ENCODE assay signal across 22 mouse cellular contexts in genomic region chr5:66583019-66583406, GRCm38 (mm10). TPM values are rescaled to one million over a fixed set of nuclear protein-coding genes. Genes with fewer than 3 reads are reported as not detected.
A peak's percentile ranks its signal among the peaks of the same experiment; 100 is the strongest.
DNase-seq lines count a peak whose midpoint lies in the region; ATAC-seq and TF ChIP-seq lines count a peak whose summit lies in the region.
"Had no signal": no experiment of that assay in that cellular context is flagged by ENCODE, and none has a peak within 500 bp of the region (broad histone marks: within the 10 kb centered on the region; RNA-seq: fewer than 3 reads in every experiment).

No protein-coding gene starts in this region.

- H3K4me3 ChIP-seq in intestine, postnatal 0 days (ENCODE audit: low read depth, low read length) = no peak overlapping the region
- H3K4me3 ChIP-seq in intestine, embryonic 16.5 days (ENCODE audit: low read length) = no peak overlapping the region
- H3K4me3 ChIP-seq in lung, postnatal 0 days (ENCODE audit: low read depth, low read length) = no peak overlapping the region
- H3K4me3 ChIP-seq in limb, embryonic 12.5 days (replicated peaks) = no peak overlapping the region
- H3K4me3 ChIP-seq in hindbrain, postnatal 0 days (ENCODE audit: low read length) = no peak overlapping the region
- H3K4me3 ChIP-seq: heart, embryonic 10.5 days; hindbrain, embryonic 10.5 days; limb, embryonic 15.5 days; midbrain, embryonic 10.5 days had no signal

- no peak for TF ChIP-seq CTCF in intestine, postnatal 0 days (IDR thresholded peaks at IDR 0.05; ENCODE audit: low read depth)
- no peak for TF ChIP-seq CTCF in lung, postnatal 0 days (IDR thresholded peaks at IDR 0.05)
- no peak for TF ChIP-seq CTCF in hindbrain, postnatal 0 days (IDR thresholded peaks at IDR 0.05; ENCODE audit: low read depth)

- H3K27me3 ChIP-seq in intestine, postnatal 0 days (replicated peaks; ENCODE audit: control insufficient read depth, insufficient read depth, low read length) = no peaks in the 10 kb centered on the region
- H3K27me3 ChIP-seq in intestine, embryonic 16.5 days (replicated peaks; ENCODE audit: control insufficient read depth, insufficient read depth, low read length) = no peaks in the 10 kb centered on the region
- no peaks in the 10 kb centered on the region for H3K27me3 ChIP-seq in lung, postnatal 0 days (replicated peaks; ENCODE audit: insufficient read depth, low read length)
- H3K27me3 ChIP-seq in limb, embryonic 12.5 days = no peaks in the 10 kb centered on the region
- H3K27me3 ChIP-seq in hindbrain, postnatal 0 days (ENCODE audit: insufficient read depth, low read length) = no peaks in the 10 kb centered on the region
- H3K27me3 ChIP-seq: limb, embryonic 15.5 days had no signal

- H3K4me1 ChIP-seq in intestine, postnatal 0 days (replicated peaks; ENCODE audit: control insufficient read depth, insufficient read depth, low read length) = no peaks in the 10 kb centered on the region
- no peaks in the 10 kb centered on the region for H3K4me1 ChIP-seq in intestine, embryonic 16.5 days (ENCODE audit: control insufficient read depth, insufficient read depth, low read length)
- H3K4me1 ChIP-seq in lung, postnatal 0 days (ENCODE audit: insufficient read depth, low read depth, low read length) = peaks cover 7% of the 10 kb centered on the region; the same call in 1 of the 2 replicates
- peaks cover 34% of the 10 kb centered on the region for H3K4me1 ChIP-seq in limb, embryonic 12.5 days (replicated peaks)
- no peaks in the 10 kb centered on the region for H3K4me1 ChIP-seq in hindbrain, postnatal 0 days (ENCODE audit: insufficient read depth, low read length)
- H3K4me1 ChIP-seq: hindbrain, embryonic 10.5 days; midbrain, embryonic 10.5 days had no signal

- WGBS in intestine, postnatal 0 days = 75% methylated on average over 4 of the region's 4 CpGs
- WGBS in intestine, embryonic 16.5 days = 68% methylated on average over 4 of the region's 4 CpGs
- 54% methylated on average over 4 of the region's 4 CpGs for whole genome bisulfite sequencing in lung, postnatal 0 days
- 27% methylated on average over 4 of the region's 4 CpGs for WGBS in limb, embryonic 12.5 days
- 84% methylated on average over 4 of the region's 4 CpGs for WGBS in hindbrain, postnatal 0 days

- H3K4me2 ChIP-seq in intestine, postnatal 0 days (replicated peaks; ENCODE audit: low read depth) = no peak overlapping the region
- H3K4me2 ChIP-seq in intestine, embryonic 16.5 days (ENCODE audit: low read depth, low read length) = no peak overlapping the region
- H3K4me2 ChIP-seq in lung, postnatal 0 days (replicated peaks; ENCODE audit: low read depth, low read length) = no peak overlapping the region
- H3K4me2 ChIP-seq in limb, embryonic 12.5 days = no peak overlapping the region
- no peak overlapping the region for H3K4me2 ChIP-seq in hindbrain, postnatal 0 days (ENCODE audit: low read depth, low read length)
- H3K4me2 ChIP-seq: limb, embryonic 15.5 days; lung, embryonic 14.5 days had no signal

- no peak for ATAC-seq in intestine, postnatal 0 days
- no peak for ATAC-seq in intestine, embryonic 16.5 days
- ATAC-seq in lung, postnatal 0 days = peak; percentile 32; the same call in 1 of the 2 replicates
- ATAC-seq in limb, embryonic 12.5 days (ENCODE audit: insufficient number of reproducible peaks, insufficient read depth, low FRiP score, low TSS enrichment, low read depth) = no peak
- no peak for ATAC-seq in hindbrain, postnatal 0 days
- ATAC-seq: activated CD4-positive, CD25-positive, alpha-beta regulatory T cell, adult 4 months; forebrain, embryonic 14.5 days; hindbrain, embryonic 16.5 days; midbrain, embryonic 16.5 days had no signal

- TF ChIP-seq EP300 in lung, postnatal 0 days (IDR thresholded peaks at IDR 0.05) = no peak

- no peaks in the 10 kb centered on the region for H3K36me3 ChIP-seq in intestine, postnatal 0 days (ENCODE audit: control insufficient read depth, insufficient read depth)
- H3K36me3 ChIP-seq in intestine, embryonic 16.5 days (ENCODE audit: control insufficient read depth, insufficient read depth, low read length) = no peaks in the 10 kb centered on the region
- H3K36me3 ChIP-seq in lung, postnatal 0 days (ENCODE audit: insufficient read depth, low read length) = no peaks in the 10 kb centered on the region
- H3K36me3 ChIP-seq in limb, embryonic 12.5 days = no peaks in the 10 kb centered on the region
- no peaks in the 10 kb centered on the region for H3K36me3 ChIP-seq in hindbrain, postnatal 0 days (ENCODE audit: insufficient read depth, low read length)
- H3K36me3 ChIP-seq: hindbrain, embryonic 10.5 days; limb, embryonic 15.5 days had no signal

- no peak overlapping the region for H3K9ac ChIP-seq in intestine, postnatal 0 days (ENCODE audit: low read depth, low read length)
- H3K9ac ChIP-seq in intestine, embryonic 16.5 days (ENCODE audit: low read depth, low read length) = no peak overlapping the region
- no peak overlapping the region for H3K9ac ChIP-seq in lung, postnatal 0 days (replicated peaks; ENCODE audit: low read depth)
- H3K9ac ChIP-seq in limb, embryonic 12.5 days (replicated peaks) = no peak overlapping the region
- no peak overlapping the region for H3K9ac ChIP-seq in hindbrain, postnatal 0 days (replicated peaks; ENCODE audit: low read length)
- H3K9ac ChIP-seq: limb, embryonic 15.5 days; liver, embryonic 14.5 days; lung, embryonic 14.5 days had no signal

- H3K27ac ChIP-seq in intestine, postnatal 0 days (ENCODE audit: low read depth, low read length) = peak overlapping the region; percentile 60
- no peak overlapping the region for H3K27ac ChIP-seq in intestine, embryonic 16.5 days (ENCODE audit: low read length)
- 0 out of 2 replicates have a peak overlapping the region, but pooled peaks have one; percentile 32 for H3K27ac ChIP-seq in lung, postnatal 0 days (ENCODE audit: low read length)
- H3K27ac ChIP-seq in limb, embryonic 12.5 days = peak overlapping the region; percentile 66; the same call in 1 of the 2 replicates
- no peak overlapping the region for H3K27ac ChIP-seq in hindbrain, postnatal 0 days
- H3K27ac ChIP-seq: hindbrain, embryonic 10.5 days; limb, embryonic 15.5 days; liver, embryonic 14.5 days; midbrain, embryonic 10.5 days had no signal

- peak; percentile 61 for DNase-seq in lung, postnatal 0 days (ENCODE audit: low spot score)
- DNase-seq in lung, postnatal 4 days = no peak
- DNase-seq in urinary bladder, adult 18-20 months (ENCODE audit: low spot score in 2 of 2) = no peak
- no peak for DNase-seq in hindbrain, postnatal 0 days (ENCODE audit: low spot score)
- DNase-seq: adrenal gland, adult 8-10 months; cerebellum, adult 18-20 months; cerebellum, postnatal 14 days; layer of hippocampus, adult 9-11 months; lung, embryonic 14.5 days; thymus, postnatal 14 days had no signal

- H3K9me3 ChIP-seq in intestine, postnatal 0 days (ENCODE audit: control insufficient read depth) = no peaks in the 10 kb centered on the region
- H3K9me3 ChIP-seq in intestine, embryonic 16.5 days (ENCODE audit: control insufficient read depth, low read length) = no peaks in the 10 kb centered on the region
- H3K9me3 ChIP-seq in lung, postnatal 0 days (ENCODE audit: low read length) = no peaks in the 10 kb centered on the region
- H3K9me3 ChIP-seq in limb, embryonic 12.5 days = no peaks in the 10 kb centered on the region
- no peaks in the 10 kb centered on the region for H3K9me3 ChIP-seq in hindbrain, postnatal 0 days (ENCODE audit: low read length)
- H3K9me3 ChIP-seq: heart, embryonic 10.5 days; hindbrain, embryonic 10.5 days; limb, embryonic 15.5 days had no signal

RNA-seq across cellular contexts. Expression of gene Apbb2, which starts 35.6 kb away (rescaled TPM):
- 18.7 and 21.7 TPM in 2 replicates for polyA plus RNA-seq in intestine, postnatal 0 days (2015; fragmentation: Nextera tagmentation; extraction: Ambion mirVana)
- polyA plus RNA-seq in intestine, embryonic 16.5 days (2015; fragmentation: Nextera tagmentation; extraction: Ambion mirVana) = 31.2 and 32.8 TPM in 2 replicates
- 48.9 and 50.4 TPM in 2 replicates for polyA plus RNA-seq in lung, postnatal 0 days (2015; fragmentation: Nextera tagmentation; extraction: Ambion mirVana)
- polyA plus RNA-seq in limb, embryonic 12.5 days (2016; fragmentation: Nextera tagmentation; extraction: Ambion mirVana) = 46.9 and 48.6 TPM in 2 replicates
- 66.0 and 76.9 TPM in 2 replicates for total RNA-seq in hindbrain, postnatal 0 days (2014; rRNA removed)
- polyA plus RNA-seq in hindbrain, postnatal 0 days (2015; fragmentation: Nextera tagmentation; extraction: Ambion mirVana) = 67.9 and 72.1 TPM in 2 replicates

Comparison
In these comparisons a context has a peak if more than half of its experiments do, and no peak if none do; other contexts are left out.
1. H3K27ac ChIP-seq: peak in intestine, postnatal 0 days (single experiment), lung, postnatal 0 days (single experiment) and limb, embryonic 12.5 days (single experiment); none in intestine, embryonic 16.5 days (single experiment) and hindbrain, postnatal 0 days (single experiment).